Mouse (Mus musculus) midbrain, postnatal 0 days (tissue): Measurements from ENCODE around the gene A730009L09Rik. TPM values are rescaled to one million over a fixed set of nuclear protein-coding genes. Genes with fewer than 3 reads are reported as not detected.

Source experiments
- ATAC-seq: fragments of 200-750 bp; cut with Nextera tagmentation; 2 replicates; pipeline ENCODE4 v1.8.0; 2017; ENCODE audit warnings: moderate number of reproducible peaks, mild to moderate bottlenecking, moderate TSS enrichment, moderate library complexity; ENCODE audit not compliant: low FRiP score
- DNase-seq: peaks from one replicate; pipeline ENCODE4 v3.0.0-alpha.2; 2015; ENCODE audit warnings: low spot score
- H3K27ac ChIP-seq: fragments of 300-500 bp; sonication (generic); 2 replicates; pipeline ENCODE4 v1.5.1; 2014; ENCODE audit warnings: low read depth, mild to moderate bottlenecking, low read length, mixed read lengths
- H3K27me3 ChIP-seq: fragments of 300-500 bp; sonication (generic); 2 replicates; pipeline ENCODE4 v1.6.1; 2014; ENCODE audit warnings: low read length, control low read depth, mixed read lengths; ENCODE audit not compliant: insufficient read depth
- H3K36me3 ChIP-seq: fragments of 300-500 bp; sonication (generic); 2 replicates; pipeline ENCODE4 v1.6.1; 2014; ENCODE audit warnings: low read length, control low read depth, mixed read lengths; ENCODE audit not compliant: insufficient read depth
- H3K4me1 ChIP-seq: fragments of 300-500 bp; sonication (generic); 2 replicates; pipeline ENCODE4 v1.6.1; 2014; ENCODE audit warnings: mild to moderate bottlenecking, control low read depth, antibody characterized with exemption, low read length, mixed read lengths; ENCODE audit not compliant: insufficient read depth
- H3K4me2 ChIP-seq: fragments of 300-500 bp; sonication (generic); 2 replicates; pipeline ENCODE4 v1.6.1; 2014; ENCODE audit warnings: low read depth, mild to moderate bottlenecking, low read length, mixed read lengths; ENCODE audit not compliant: poor library complexity, severe bottlenecking
- H3K4me3 ChIP-seq: fragments of 300-500 bp; sonication (generic); 2 replicates; pipeline ENCODE4 v1.5.1; 2014; ENCODE audit warnings: low read depth, mild to moderate bottlenecking, low read length, moderate library complexity
- H3K9ac ChIP-seq: fragments of 300-500 bp; sonication (generic); replicated peaks from 2 replicates; pipeline ENCODE4 v1.6.1; 2014; ENCODE audit warnings: mild to moderate bottlenecking, low read length, moderate library complexity, mixed read lengths; ENCODE audit not compliant: poor library complexity, severe bottlenecking
- H3K9me3 ChIP-seq: fragments of 300-500 bp; sonication (generic); 2 replicates; pipeline ENCODE4 v1.6.1; 2016; ENCODE audit warnings: low read length, control low read depth
- CTCF ChIP-seq: IDR thresholded peaks from 2 replicates; pipeline ENCODE4 v1.5.1; 2016; ENCODE audit warnings: antibody characterized with exemption, mild to moderate bottlenecking
- WGBS: fragments of 180-500 bp; shearing (Covaris S2); extraction: QIAGEN DNeasy Blood & Tissue Kit; methylation state at CpG from one replicate; pipeline ENCODE4 v1.1.7; 2014; 5-methylcytosine and 5-hydroxymethylcytosine counted together
- polyA plus RNA-seq: library from polyadenylated mRNA; unstranded; fragments of >200 nt; fragmentation: Nextera tagmentation; extraction: Ambion mirVana; gene quantifications from 2 replicates; pipeline ENCODE4 v1.2.1, GENCODE M21; 2015
- total RNA-seq: library from RNA; depleted of rRNA; stranded (reverse); fragments of >200 nt; gene quantifications from 2 replicates; pipeline ENCODE4 v1.2.3, GENCODE M21; 2014

A730009L09Rik gene
- total and polyA plus RNA-seq, 2 experiments from 2014 or later: 0.14 to 0.60 TPM

DNA sequence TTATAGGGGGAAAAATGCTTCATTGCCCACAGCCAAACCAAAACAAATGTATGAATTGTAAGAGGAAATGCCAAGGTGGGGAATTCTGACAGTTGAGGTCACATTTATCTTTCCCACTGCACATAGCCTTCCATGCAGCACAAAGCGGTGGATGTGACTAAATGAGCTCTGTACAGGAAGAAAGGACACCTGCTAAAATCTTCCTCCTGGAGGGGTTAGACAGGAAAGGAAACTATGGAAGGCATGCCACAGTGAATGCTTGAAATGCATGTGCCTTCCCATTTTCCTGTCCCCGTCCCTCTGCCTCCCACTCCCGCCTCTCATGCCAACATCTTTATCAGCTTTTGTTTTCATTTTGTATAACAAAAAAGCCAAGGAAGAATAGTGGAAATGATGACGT is 7.2 kb upstream of the A730009L09Rik start:
- DNase-seq (no peak), ATAC-seq (no peak)
- no peaks in the 10 kb centered on the region for H3K36me3 ChIP-seq
- H3K27me3 ChIP-seq: no peaks in the 10 kb centered on the region
- H3K27ac ChIP-seq: no peak overlapping the region
- H3K4me2 ChIP-seq: no peak overlapping the region
- no peak for TF ChIP-seq CTCF
- no peaks in the 10 kb centered on the region for H3K4me1 ChIP-seq
- no peak overlapping the region for H3K9ac ChIP-seq
- no peak overlapping the region for H3K4me3 ChIP-seq
- WGBS: 48% methylated on average over 4 of the region's 4 CpGs
- no peaks in the 10 kb centered on the region for H3K9me3 ChIP-seq

DNA sequence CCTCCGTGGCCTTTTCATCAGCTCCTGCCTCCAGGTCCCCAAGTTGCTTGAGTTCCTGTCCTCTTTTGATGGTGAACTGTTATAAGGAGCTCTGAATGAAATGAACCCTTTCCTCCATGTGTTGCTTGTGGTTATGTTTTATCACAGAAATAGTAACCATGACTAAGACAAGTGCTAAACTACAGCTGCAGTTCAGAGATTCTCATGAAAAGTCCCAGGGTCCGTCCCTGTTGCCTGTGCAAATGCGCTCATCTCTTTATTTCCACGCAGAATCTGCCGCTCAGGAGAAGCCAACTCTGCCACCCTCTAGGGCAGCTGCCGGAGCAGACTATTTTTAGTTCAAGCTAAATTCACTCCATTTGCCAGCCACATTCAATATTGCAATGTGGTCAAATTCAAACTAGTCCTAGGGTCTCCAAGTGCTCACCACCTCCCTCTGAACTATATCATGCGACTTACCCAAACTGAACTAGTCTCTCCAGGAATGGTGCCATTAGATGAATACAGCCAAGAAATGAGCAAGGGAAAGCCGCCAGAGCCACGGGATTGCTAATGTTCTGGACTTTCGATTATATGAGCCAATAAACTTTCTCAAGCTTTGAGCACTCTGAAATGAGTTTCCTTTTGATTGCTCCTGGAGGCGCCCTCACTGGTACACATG is 7.2 kb downstream of the A730009L09Rik start:
- no peak overlapping the region for H3K4me3 ChIP-seq
- no peak for TF ChIP-seq CTCF
- no peaks in the 10 kb centered on the region for H3K4me1 ChIP-seq
- ATAC-seq (no peak), DNase-seq (no peak)
- 95% methylated on average over 11 of the region's 11 CpGs for WGBS
- H3K27me3 ChIP-seq: no peaks in the 10 kb centered on the region
- no peaks in the 10 kb centered on the region for H3K36me3 ChIP-seq
- H3K9ac ChIP-seq: no peak overlapping the region
- no peak overlapping the region for H3K27ac ChIP-seq
- no peak overlapping the region for H3K4me2 ChIP-seq
- no peaks in the 10 kb centered on the region for H3K9me3 ChIP-seq

DNA sequence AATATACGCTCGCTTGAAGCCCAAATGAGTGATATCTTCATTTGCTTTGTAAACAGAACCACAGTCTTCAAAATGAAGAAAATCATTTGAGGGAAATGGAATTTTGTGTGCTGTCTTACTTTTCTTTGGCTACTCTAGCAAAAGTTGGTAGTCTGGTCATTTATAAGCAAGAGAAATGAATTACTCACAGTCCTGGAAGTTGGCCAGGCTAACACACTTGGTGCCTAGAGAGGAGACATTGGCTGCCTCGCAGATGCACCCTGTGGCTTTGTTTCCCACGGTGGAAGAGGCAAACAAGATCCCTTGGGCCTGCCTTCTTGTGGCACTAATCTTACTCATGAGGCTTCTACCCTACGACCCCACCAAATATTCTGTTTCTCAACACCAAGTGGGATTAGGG is 8.1 kb downstream of the A730009L09Rik start:
- H3K9me3 ChIP-seq: no peaks in the 10 kb centered on the region
- no peak overlapping the region for H3K9ac ChIP-seq
- H3K27ac ChIP-seq: no peak overlapping the region
- H3K4me2 ChIP-seq: no peak overlapping the region
- DNase-seq: no peak
- 83% methylated on average over 5 of the region's 5 CpGs for WGBS
- no peaks in the 10 kb centered on the region for H3K36me3 ChIP-seq
- no peak for TF ChIP-seq CTCF
- no peaks in the 10 kb centered on the region for H3K4me1 ChIP-seq
- no peaks in the 10 kb centered on the region for H3K27me3 ChIP-seq
- no peak for ATAC-seq
- no peak overlapping the region for H3K4me3 ChIP-seq

DNA sequence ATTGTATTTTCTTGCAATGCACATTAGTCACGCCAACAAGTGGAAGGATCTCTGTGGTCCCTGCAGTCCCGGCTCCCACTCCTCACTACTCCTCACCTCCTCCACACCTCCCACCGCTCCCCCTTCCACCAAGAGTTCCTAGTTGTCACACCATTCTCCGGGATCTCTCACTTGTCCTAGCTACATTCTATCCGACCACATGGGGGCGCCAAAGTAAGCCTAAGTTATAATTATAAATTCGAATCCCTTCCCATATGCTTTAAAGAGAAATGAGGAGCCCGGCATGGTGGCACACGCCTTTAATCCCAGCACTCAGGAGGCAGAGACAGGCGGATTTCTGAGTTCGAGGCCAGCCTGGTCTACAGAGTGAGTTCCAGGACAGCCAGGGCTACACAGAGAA is 12.5 kb downstream of the A730009L09Rik start:
- Histone ChIP-seq H3K4me2 (no peak overlapping the region), H3K36me3 (no peaks in the 10 kb centered on the region), H3K9ac (no peak overlapping the region), H3K9me3 (no peaks in the 10 kb centered on the region), H3K4me3 (no peak overlapping the region), H3K27ac (no peak overlapping the region), H3K4me1 (no peaks in the 10 kb centered on the region), H3K27me3 (no peaks in the 10 kb centered on the region)
- TF ChIP-seq CTCF: peak; percentile 36
- ATAC-seq: no peak
- 65% methylated on average over 11 of the region's 11 CpGs for WGBS
- no peak for DNase-seq

DNA sequence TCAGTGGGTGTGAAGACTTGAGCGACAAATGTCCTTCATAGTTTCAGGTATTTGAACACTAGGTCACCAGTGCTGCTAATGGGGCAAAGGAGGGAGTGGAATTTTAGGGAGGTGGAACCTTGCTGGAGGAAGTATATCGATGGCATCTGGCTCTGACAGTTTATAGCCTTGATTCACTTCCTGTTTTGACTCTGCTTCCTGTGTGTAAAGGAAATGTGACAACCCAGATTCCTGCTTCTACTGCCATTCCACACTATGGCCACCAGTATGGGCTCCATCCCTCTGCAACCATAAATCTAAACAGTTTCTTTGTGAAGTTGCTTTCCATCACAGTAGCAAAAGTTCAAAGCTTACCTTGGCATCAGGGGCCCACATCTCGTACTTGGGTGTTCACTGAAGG is 17.9 kb downstream of the A730009L09Rik start:
- H3K36me3 ChIP-seq: no peaks in the 10 kb centered on the region
- no peak overlapping the region for H3K9ac ChIP-seq
- DNase-seq (no peak), ATAC-seq (no peak)
- H3K9me3 ChIP-seq: no peaks in the 10 kb centered on the region
- no peak overlapping the region for H3K27ac ChIP-seq
- H3K4me2 ChIP-seq: no peak overlapping the region
- WGBS: 94% methylated on average over 3 of the region's 3 CpGs
- TF ChIP-seq CTCF: no peak
- H3K4me1 ChIP-seq: no peaks in the 10 kb centered on the region
- H3K27me3 ChIP-seq: no peaks in the 10 kb centered on the region
- no peak overlapping the region for H3K4me3 ChIP-seq

DNA sequence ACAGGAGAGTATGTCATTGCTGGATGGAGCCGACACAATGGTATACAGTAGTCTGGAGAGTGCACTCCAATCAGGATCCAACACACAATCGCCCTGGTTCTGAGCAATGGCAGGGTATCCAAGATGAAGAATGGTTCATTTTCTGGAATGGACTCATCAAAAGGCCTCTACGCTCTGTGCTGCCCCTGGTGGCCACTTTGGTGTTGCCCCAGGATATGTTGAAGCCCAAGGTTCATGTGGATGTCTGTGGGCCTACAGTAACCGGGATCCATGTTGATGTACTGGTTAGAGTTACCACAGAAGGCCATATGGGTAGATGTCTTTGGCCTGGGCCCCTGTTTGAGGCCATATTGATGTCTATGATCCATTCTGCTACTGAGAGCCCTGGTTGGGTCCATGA is 31.1 kb downstream of the A730009L09Rik start:
- no peak overlapping the region for H3K4me2 ChIP-seq
- WGBS: 92% methylated on average over 4 of the region's 4 CpGs
- no peak overlapping the region for H3K9ac ChIP-seq
- H3K9me3 ChIP-seq: no peaks in the 10 kb centered on the region
- TF ChIP-seq CTCF: peak; percentile 22; the same call in 1 of the 2 replicates
- ATAC-seq (no peak), DNase-seq (no peak)
- no peaks in the 10 kb centered on the region for H3K36me3 ChIP-seq
- H3K4me3 ChIP-seq: no peak overlapping the region
- no peaks in the 10 kb centered on the region for H3K27me3 ChIP-seq
- H3K27ac ChIP-seq: no peak overlapping the region
- H3K4me1 ChIP-seq: no peaks in the 10 kb centered on the region
